Mouse (Mus musculus) thymus, adult 2 months (tissue): ENCODE results near the gene Gm20388.
A peak's percentile ranks its signal among the peaks of the same experiment; 100 is the strongest.

Experiments used
- CTCF ChIP-seq: fragments of 200-500 bp; IDR thresholded peaks from 2 replicates; pipeline ENCODE4 v1.5.1; 2012; ENCODE audit warnings: mild to moderate bottlenecking, control low read depth, low read length, moderate library complexity, borderline replicate concordance; ENCODE audit not compliant: control insufficient read depth, poor library complexity, insufficient read depth; ENCODE audit errors: extremely low read depth
- POLR2A ChIP-seq: fragments of 200-500 bp; IDR thresholded peaks from 2 replicates; pipeline ENCODE4 v1.6.1; 2012; ENCODE audit warnings: mild to moderate bottlenecking, low read length, control low read depth, moderate library complexity; ENCODE audit not compliant: control insufficient read depth, poor library complexity, insufficient read depth; ENCODE audit errors: extremely low read depth

GRCm38 (mm10) chr8:120505082-120505511 is 594.5 kb downstream of the Gm20388 start:
- TF ChIP-seq CTCF, result 0 out of 2 replicates have a peak, but pooled peaks have one; percentile 7
- no peak for TF ChIP-seq POLR2A
